Mouse (Mus musculus) monocyte, adult 2 months (primary cell): ENCODE data around the gene Rbms2.

Source experiments
- DNase-seq, 2 experiments: peaks; one replicate each; pipeline ENCODE4 v3.0.0; 2022; ENCODE audit warnings: low spot score in 2 of 2, low read depth in 1 of 2

Rbms2 gene

DNA sequence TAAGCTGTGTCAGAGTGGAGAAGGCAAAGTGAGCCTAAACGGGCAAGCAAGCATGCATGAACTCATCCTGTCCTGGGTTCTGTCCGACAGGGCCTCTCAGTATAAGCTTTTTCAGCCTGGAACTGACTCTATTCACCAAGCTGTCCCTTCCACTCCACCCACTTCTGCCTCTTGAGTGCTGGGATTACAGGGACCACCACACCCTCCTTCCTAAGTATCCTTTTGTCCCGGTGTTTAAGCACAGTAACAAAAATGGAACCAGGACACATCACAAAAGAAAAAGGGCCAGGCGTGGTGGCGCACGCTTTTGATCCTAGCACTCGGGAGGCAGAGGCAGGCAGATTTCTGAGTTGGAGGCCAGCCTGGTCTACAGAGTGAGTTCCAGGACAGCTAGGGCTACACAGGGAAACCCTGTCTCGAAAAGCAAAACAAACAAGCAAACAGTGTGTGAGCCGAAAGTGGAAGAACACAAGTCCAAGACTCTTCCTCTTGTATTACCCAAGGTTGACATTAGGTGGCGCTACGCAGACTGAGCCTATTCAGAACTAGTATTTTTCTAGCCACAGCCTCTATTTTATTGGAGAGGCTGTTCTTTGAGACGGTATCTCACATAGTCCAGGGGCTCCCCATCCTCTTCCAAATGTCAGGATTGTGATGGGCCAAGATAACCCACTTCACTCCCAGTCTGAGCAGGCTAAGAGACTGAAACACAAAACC, 39.7 kb downstream of the Rbms2 start:
- DNase-seq, result peak in 1 of 2 experiments; percentile 38

DNA sequence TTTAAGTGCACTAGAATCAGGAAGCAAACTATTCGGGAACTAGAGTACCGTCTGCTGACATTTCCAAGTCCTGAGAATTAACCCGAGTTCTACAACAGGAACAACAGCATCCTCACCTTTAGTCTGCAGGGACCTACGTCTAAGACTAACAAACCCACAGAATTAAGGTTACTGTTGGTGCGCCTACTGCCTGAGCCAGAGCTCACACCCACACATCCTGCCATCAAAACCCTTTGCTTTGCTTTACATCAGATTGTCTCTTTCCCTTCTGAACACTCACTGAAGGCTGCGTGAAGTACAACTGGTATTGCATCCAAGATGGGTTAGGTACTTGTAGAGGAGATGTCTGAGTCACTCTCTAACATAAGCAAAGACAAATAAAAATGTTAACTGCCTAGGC, 44.7 kb downstream of the Rbms2 start:
- DNase-seq, result no peak

DNA sequence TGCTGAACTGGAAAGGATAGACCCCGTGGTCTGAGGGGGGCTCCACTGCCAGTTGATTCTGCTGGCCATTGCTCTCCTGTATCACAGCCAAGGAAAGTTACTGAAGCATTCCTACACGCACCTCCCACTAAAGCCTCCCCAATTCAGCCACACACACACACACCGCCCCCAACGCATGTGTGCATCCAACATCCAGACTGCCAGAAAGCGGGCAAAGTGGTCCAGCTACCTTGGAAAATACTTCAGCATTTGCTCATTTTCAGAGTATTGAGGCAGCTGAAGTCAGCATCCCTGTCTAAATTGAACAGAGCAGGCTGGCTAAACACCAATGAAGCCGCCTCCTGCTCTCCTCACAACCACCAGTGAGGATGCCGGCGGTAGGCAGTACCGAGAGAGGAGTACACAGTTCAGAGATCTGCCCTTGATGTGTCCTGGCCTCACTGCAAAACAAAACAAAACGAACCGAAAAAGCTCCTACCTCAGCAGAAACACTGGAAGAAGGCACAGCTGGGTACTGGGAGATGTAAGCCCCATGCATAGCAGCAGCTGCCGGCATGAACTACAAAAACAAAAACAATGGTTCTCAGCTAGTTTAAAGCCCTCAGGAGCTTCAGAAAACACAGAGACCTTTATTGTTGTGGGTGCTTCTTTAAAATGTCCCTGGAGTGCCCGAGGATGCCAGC, 46.3 kb downstream of the Rbms2 start:
- no peak for DNase-seq

DNA sequence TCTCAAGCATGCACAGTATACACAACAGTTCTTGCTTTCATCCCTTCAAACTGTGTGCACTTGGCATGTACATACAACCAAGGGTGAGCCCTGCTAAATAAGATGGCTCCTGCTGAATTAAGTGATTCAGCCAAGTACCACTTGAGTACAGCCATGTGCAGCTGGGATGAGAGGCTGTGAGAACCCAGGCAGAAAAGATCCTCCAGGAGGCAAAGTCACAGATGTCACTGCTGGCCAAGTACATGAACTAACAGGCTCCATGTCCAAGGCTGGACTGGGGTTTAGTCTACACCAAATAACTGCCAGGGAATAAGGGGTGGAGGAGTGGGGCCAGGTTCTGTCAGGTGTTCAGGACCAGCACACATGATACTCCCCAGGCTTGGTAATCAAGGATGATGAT, 48.3 kb downstream of the Rbms2 start:
- no peak for DNase-seq

DNA sequence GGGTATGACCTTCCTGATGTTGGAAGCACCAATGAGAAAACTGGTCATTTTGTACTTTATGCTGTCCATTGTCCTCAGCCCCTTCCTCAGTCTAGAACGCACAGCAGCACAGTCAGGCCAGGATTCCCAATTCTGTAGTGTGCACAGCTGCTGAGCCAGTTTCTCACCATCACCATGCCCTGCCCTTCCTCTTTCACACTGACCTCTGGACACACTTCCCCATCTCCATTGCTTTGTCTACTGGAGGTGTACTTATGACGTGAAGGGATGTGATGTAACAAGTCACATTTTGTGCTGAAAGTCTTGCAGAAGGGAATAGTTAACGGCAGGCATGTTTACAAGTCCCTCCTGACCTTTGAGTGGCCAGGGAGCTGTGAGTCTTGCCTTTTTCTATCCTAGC, 48.8 kb downstream of the Rbms2 start:
- DNase-seq, result peak; percentile 58

DNA sequence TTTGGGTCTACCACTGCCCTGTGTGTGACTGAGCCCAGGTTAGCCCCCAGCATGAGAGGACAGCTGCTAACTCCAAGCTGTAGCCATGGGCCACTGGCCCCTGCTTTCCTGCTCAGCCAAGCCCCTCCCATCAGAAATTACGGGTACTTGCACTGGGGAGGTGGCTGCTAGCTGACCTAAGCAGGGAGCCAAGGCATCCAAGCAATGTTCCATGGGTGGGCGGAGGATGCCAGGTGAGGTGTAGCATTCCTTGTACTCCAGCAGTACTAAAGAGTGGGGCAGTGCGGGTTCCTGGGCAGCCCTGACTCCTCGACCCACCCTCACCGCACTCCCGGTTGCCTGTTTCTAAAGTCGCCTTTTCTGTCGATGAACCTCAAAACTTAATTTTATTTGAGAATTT, 52.0 kb downstream of the Rbms2 start:
- DNase-seq, result no peak

DNA sequence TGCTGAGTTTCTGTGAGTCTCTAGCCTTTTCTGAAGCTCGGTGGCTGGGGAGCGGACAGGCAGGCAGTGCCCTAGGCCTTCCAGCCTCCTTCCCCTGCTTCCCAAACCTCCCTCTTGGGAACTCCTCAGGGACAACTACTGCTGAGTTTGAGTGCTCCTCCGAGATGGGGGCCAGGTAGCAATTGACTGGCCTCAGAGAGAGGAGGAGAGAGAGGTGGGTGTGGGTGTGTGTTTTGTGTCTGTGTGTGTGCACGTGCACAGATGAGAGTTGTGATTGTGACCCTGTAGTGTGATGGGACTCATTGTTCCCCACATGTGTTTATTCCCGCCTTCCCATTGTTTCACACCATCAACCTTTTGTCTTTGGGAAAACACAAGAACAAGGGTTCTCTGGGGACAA, 52.6 kb downstream of the Rbms2 start:
- DNase-seq, result no peak

DNA sequence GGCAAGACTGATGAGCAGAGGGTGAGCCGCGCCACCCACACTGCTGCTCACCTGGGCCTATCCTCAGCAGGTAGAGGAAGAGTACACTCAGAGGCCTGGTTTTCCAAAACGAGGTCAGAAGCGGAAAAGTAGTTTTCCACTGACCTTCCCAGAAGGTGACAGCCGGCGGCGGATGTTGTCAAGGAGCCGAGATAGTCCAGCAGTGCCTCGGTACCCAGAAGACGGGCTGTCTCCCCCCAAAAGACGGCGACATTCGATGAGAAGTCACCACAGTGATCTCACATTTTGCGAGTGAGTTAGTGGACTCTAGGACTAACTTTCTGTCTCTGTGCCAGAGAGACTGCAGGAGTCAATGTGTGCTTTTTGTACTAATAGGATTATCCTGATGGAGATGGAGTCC, 54.1 kb downstream of the Rbms2 start:
- no peak for DNase-seq

DNA sequence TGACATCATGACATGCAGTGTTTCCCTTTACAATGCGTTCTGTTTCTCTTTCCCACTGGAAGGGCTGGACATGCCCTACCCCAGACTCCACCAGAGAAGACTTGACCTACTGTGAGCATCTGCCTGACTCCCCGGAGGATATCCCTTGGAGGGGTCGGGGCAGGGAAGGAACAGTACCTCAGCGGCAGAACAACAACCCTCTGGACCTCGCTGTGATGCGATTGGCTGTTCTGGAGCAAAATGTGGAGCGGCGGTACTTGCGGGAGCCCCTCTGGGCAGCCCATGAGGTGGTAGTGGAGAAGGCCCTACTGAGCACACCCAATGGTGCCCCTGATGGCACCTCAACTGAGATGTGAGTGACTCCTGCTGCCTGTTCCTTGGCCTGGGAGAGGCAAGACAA, 55.3 kb downstream of the Rbms2 start:
- DNase-seq, result no peak

DNA sequence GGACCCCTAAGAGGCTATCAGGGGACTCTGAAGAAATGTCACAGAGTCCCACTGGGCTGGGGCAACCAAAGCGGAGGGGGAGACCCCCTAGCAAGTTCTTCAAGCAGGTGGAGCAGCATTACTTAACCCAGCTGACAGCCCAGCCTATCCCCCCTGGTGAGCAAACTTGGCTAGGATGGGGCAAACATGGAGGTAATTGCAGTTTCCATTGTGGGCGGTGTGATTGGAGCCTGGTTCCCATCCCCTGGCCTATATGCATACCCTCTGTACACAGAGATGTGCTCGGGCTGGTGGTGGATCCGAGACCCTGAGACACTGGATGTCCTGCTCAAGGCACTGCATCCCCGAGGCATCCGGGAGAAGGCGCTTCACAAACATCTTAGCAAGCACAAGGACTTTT, 56.3 kb downstream of the Rbms2 start:
- no peak for DNase-seq

DNA sequence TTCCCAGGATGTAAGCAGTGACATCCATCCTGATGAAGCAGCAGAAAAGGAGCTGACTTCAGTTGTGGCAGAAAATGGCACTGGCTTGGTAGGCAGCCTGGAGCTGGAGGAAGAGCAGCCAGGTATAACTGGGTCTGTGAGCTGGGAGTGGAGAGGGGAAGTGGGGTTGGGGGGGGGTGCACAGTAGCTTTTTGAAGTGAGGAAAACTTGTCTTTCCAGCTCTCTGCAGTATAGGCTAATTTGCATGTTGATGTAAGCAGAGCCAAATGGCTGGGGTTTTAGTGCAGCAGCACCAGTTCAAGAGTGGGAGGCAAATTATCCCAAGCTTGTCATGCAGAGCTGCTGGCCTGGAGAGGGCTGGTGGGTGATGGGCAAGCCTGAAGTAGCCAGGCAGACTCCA, 68.9 kb downstream of the Rbms2 start:
- DNase-seq, result no peak

DNA sequence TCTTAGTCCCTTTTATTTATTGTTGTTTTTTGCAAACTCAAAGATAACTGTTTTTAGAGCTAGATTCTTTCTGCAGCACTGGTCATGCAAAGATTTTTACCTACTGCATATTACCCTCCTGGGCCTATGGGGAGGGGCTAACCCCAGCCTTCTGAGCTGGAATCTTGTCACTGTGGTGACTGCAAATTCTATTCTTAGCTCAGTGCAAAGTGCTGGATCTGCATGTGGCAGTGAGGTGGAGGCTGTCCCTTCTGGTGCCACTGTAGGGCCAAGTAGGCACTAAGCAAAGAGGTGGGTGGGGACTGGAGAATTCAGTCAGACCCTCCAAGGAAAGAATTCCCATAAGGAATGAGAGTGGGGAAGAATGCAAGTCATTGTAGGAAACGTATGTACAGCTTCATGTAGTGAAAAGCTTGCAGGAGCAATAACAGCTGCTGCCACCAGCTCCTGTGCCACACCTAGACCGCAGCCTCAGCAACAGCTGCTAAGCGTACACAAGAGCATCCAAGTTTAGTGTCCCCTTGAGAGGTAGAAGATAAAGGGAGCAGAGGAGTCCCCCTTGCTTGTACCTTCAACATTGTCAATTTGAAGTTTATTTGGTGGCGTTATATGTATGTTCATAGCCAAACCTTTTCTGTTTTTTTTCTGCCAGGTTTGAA, 69.9 kb downstream of the Rbms2 start:
- DNase-seq, result no peak

DNA sequence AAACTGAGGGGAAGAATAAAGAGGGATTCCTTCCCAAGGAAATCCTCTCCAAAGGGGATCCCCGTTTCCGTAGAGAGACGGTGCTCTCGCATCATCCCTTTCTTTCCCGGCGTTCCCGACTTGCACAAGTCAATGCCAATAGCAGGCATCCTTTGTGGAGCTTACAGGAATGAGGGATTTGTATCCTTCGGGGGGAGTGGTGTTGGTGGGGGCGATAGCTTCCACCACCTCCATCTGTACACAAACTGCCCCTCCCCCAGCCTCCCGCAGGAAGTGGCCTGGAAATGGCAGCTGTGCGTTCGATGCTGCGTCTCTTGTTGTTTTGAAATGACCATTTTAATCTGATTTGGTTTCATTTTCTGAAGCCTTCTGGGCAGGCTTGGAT, 82.5 kb downstream of the Rbms2 start:
- DNase-seq, result peak in 1 of 2 experiments; percentile 24

DNA sequence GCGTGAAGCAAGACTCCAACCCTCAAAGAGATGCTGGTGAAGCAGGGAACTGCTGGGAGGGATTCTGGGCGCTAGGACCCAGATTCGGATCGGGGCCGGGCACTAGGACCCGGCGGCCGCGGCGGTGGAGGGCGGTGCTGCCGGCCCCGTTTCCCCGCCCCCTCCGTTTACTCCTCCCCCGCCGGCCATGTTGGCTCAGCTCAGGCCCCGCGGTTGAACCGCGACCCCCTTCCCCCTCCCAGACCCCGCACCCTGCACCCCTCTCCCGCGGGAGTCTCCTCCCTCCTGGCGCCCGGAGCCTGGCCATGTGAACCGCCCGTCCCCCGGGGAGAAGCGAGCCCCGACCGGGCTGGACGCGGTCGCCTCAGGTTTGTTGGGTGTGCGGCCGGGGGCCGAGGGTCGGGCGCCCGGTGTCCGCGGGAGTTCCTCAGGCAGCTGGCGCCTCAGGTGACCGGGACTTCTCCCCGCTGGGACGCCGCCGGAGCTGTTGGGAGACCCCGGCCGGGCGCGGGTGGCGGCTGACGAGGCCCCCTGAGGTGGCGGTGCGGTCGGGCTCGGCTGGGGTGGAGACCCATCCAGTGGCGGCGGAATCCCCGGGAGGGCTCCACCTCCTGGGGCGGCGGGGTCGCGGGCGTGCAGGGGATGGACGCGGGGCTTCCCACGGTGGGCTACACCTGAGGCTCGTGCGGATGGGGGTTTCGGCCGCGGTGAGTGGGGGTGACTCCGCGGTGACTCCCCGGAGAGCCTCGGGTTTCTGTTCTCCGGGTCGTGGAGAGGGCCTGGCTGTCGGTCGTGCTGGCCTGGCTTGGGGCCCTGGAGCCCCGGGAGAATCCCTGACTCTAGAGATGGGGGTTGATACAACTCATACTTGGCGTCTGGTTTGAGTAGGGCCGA, 83.2 kb downstream of the Rbms2 start:
- DNase-seq, result peak in 1 of 2 experiments; percentile 64

DNA sequence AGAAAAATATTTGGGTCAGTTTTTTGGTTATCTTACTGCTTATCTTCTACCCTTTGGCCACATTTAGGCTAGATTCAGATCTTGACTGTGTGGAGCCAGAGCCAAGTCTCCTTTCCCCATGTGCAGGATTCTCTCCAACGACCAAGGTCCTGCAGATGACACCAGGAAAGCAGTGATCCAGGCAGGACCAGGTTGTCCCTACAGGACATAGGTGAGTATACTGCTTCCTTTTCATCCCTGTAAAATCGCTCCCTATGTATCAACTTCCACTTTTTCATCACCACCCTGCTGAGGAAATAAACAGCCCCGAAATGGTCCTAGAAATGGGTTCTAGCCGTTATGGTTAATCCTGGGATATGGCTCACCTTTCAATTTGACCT, 83.8 kb downstream of the Rbms2 start:
- DNase-seq, result no peak

DNA sequence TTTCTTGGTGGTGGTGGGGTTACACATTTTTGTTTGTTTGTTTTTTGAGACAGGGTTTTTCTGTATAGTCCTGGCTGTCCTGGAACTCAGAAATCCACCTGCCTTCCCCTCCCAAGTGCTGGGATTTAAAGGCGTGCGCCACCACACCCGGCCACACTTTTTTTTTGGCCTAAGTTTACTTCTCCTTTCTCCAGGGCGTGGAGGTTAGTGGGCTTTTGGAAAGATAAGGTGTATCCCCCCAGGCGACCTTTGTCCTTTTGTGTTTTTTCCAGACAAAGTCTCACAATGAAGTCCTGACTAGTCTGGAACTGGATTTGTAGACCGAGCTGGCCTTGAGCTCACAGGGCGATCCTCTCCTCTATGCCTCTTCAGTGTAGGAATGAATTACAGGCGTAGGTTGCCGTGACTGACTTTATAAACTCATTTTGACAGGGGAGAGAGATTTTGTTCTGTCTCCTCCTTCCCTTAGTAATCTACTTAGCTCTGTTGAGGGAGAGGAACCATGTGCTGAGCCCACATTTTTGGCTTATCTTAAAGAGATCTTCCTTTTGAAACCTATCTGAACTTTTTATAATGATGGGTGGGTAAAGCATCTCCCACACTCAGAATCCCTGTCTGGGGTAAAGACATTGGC, 85.0 kb downstream of the Rbms2 start:
- DNase-seq, result no peak

DNA sequence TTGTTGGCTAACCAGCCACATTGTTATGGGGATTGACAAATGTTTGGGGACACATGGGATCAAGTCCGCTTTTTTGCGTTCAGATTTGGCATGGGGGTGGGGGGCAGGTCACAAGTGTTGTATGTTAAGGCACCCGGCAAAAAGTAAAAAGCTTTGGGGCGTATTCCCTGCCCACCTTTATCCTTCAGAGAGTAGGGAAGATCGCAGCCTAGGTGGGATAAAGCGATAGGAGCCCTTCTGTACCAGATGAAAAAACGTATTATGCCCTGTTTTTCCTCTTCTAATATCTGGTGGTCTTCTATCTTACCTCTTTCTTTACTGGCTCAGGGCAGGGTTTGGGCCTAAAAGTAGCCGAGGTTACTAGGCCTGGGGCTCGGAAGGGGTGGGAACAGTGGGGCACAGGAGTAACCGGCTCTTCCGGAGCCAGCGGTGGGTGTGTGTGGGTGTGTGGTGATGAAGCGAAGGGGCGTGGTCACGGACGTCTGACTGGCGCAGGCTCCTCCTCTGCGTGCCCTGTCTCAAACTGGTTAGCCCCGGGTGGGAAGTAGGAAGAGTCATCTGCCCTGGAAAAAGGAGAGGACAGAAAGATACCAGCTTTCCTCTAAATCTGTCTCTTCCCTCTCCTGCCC, 85.6 kb downstream of the Rbms2 start:
- DNase-seq, result peak; percentile 63 to 76

DNA sequence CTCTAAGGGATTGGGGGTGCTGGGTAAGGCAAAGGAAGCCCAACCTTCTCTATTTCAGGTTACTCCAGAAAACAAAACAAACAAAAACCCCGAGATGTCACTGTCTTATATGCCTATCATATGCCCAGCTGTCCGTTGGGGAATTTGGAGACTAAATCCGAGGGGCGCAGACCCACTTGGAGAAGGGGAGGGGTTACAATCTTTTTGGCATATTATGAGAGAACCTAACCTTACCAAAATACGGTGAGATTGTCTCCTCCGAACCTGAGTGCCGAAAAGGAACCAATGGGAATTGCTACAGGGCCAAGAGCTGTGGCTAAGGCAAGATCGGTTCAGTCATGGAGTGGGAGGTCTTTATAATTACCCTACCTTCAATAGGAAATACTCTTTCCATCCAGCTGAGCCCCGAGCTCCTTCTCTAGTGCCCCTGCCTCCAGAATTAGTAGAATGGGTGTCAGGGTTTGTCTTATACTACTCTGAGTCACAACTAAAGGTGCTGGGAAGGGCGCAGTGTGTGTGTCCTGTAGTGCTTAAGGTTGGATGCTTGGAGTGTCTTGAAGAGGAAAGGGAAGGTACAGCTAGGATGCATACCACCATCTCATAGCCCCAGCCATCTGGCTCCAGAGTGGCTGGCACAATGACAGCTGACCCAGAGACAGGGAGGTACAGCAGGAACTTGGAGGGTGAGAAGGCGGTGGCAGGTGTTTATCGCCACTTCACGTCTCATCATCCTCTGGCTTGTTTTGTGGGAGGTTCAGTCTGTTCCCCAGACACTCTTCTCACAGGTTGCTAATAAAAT, 86.4 kb downstream of the Rbms2 start:
- no peak for DNase-seq
